Mouse (Mus musculus) bone marrow macrophage, adult 2 months (primary cell): ENCODE results near the gene Gpx7. TPM values are rescaled to one million over a fixed set of nuclear protein-coding genes. Genes with fewer than 3 reads are reported as not detected.

ENCODE experiments used
- H3K27ac ChIP-seq: 2 replicates; pipeline ENCODE4 v1.5.1; 2012; ENCODE audit warnings: low read depth, low read length; ENCODE audit not compliant: insufficient read depth
- H3K4me1 ChIP-seq: 2 replicates; pipeline ENCODE4 v1.6.1; 2012; ENCODE audit warnings: low read length; ENCODE audit not compliant: control insufficient read depth, insufficient read depth
- H3K4me3 ChIP-seq: 2 replicates; pipeline ENCODE4 v1.5.1; 2012; ENCODE audit warnings: mild to moderate bottlenecking, low read length, moderate library complexity; ENCODE audit not compliant: insufficient read depth
- CTCF ChIP-seq: IDR thresholded peaks from 2 replicates; pipeline ENCODE4 v1.5.1; 2012; ENCODE audit warnings: low read depth, mild to moderate bottlenecking, low read length, moderate library complexity
- POLR2A ChIP-seq: IDR thresholded peaks from 2 replicates; pipeline ENCODE4 v1.6.1; 2012; ENCODE audit warnings: mild to moderate bottlenecking, low read depth, low read length, borderline replicate concordance
- polyA plus RNA-seq: library from polyadenylated mRNA; stranded (reverse); fragments of >200 nt; gene quantifications from 2 replicates; pipeline ENCODE4 v1.2.4, GENCODE M21; 2012; ENCODE audit not compliant: missing spikeins, insufficient read depth, insufficient read length

Gene Gpx7
- 0.66 TPM in 1 of 2 replicates, not detected in the other for polyA plus RNA-seq

DNA sequence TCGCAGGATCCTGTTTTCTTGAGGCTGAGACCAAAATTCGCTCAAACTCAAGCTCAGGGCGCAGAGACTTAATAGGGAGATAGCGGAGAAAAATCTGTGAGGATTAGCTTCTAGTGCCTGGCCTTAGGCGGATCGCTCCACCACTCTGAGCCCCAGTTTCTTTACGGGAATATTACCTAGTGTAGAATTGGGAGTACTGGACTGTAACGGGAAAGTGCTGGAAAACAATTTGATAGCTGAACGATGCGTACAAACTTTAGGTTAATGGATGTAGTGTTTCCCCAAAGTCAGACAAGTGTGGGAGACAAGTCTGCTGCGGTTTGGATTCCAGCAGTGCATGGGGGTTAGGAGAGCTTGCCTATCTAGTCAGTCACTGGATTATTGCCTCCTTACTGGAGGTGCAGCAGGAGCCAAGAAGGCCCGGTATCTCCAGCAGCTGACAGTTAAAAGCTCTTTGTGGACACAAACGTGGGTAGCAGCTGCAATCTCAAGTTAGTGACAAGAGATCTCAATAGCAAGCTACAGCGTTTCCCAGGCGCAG is at the start of gene Gpx7:
Gpx7 (minus strand) TSS at position 101 of the 541 bp plus-strand sequence.
- H3K4me3 ChIP-seq: peak within 1 kb of the TSS; percentile 18; the same call in 1 of the 2 replicates

DNA sequence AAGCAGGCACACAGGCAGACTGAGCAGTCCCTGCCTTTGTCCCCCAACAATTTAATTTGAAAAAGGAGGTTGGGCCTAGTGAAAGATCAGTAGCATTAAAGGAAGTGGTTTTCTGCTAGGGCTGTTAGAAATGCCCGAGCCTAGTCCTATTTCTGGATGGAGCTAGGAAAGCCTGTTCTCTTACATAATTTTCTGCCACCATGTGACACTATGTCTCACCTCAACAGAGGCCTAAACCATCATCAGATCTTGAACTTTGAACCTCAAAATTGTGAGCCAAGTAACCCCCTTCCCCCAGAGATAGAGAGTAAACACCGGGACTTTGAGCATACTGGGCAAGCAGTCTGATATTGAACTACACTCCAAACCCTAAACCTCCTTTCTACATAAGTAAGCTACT is 49.3 kb upstream of the Gpx7 start:
- TF ChIP-seq POLR2A (no peak), CTCF (no peak)
- Histone ChIP-seq H3K27ac (no peak overlapping the region), H3K4me3 (no peak overlapping the region)

More for the DNA sequence above, at the start of gene Gpx7:
- Histone ChIP-seq H3K4me1 (no peaks in the 10 kb centered on the region), H3K27ac (no peak within 1 kb of the TSS)
- TF ChIP-seq POLR2A (no peak), CTCF (no peak)

GRCm38 (mm10) chr4:108448091-108448490 is 41.3 kb upstream of the Gpx7 start:
- no peak for TF ChIP-seq CTCF
- H3K4me1 ChIP-seq: no peaks in the 10 kb centered on the region

More for the DNA sequence above, 49.3 kb upstream of the Gpx7 start:
- peaks cover 27% of the 10 kb centered on the region for H3K4me1 ChIP-seq

DNA sequence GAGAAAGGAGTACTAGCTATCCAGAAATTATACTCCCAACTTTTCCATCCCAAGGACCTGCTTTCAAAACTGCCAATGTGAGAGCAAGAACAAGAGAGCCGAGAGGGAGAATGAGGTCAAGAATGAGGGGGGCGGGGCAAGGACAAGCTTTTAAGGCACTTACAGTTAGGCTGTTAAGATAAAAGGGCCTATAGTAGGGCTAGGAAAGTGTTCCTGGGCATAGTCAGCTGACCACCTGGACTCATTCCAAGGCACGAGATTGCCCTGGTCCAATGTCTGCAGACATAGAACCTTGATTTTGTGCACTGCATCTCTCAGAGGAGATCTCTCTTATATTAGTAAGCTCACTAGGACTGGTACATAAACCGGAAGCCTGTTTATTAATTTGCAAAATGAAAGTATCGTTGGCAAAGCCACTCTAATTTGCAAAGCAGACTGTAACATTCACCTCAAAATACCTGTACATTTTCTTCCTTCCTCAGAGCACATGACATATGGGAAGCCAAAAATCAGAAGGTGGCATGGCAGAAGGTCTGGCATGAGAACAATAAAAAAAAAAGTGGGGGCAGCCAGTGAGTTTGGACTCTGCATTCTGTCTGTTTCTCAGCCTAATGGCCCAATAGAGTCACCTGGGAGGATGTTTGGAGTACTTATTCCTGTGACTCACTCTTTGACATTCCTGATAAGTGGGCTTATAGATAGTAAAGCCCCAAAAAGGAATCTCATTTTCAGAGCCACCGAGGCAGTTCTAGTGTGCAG is 31.5 kb upstream of the Gpx7 start:
- H3K27ac ChIP-seq: no peak overlapping the region
- H3K4me3 ChIP-seq: no peak overlapping the region
- H3K4me1 ChIP-seq: no peaks in the 10 kb centered on the region
- TF ChIP-seq CTCF: no peak
- no peak for TF ChIP-seq POLR2A

More at GRCm38 (mm10) chr4:108448091-108448490, 41.3 kb upstream of the Gpx7 start:
- Histone ChIP-seq H3K4me3 (no peak overlapping the region), H3K27ac (no peak overlapping the region)

- Histone ChIP-seq H3K27ac (no peak overlapping the region), H3K4me1 (no peaks in the 10 kb centered on the region), H3K4me3 (no peak overlapping the region)
- TF ChIP-seq CTCF (no peak), POLR2A (no peak)
Measured at GRCm38 (mm10) chr4:108436225-108436624, 29.5 kb upstream of the Gpx7 start.

DNA sequence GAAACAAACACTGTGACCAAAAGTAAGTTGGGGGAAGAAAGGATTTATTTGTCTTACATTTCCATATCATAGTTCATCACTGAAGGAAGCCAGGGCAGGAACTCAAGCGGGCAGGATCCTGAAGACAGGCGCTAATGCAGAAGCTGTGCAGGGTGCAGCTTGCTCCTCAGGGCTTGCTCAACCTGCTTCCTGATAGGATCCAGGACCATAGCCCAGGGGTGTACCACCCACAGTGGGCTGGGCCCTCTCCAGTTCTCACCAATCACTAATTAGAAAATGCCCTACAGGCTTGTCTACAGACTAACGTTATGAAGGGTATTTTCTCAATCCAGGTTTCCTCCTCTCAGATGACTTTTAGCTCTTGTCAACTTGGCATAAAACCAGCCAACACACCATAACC is 28.9 kb upstream of the Gpx7 start:
- Histone ChIP-seq H3K4me1 (no peaks in the 10 kb centered on the region), H3K4me3 (no peak overlapping the region), H3K27ac (no peak overlapping the region)
- TF ChIP-seq CTCF (no peak), POLR2A (no peak)

GRCm38 (mm10) chr4:108434781-108435180 is 28.0 kb upstream of the Gpx7 start:
- TF ChIP-seq POLR2A: no peak
- TF ChIP-seq CTCF: no peak
- H3K4me1 ChIP-seq: no peaks in the 10 kb centered on the region
- H3K27ac ChIP-seq: no peak overlapping the region
- no peak overlapping the region for H3K4me3 ChIP-seq

GRCm38 (mm10) chr4:108434221-108434620 is 27.5 kb upstream of the Gpx7 start:
- Histone ChIP-seq H3K4me1 (no peaks in the 10 kb centered on the region), H3K4me3 (no peak overlapping the region), H3K27ac (no peak overlapping the region)
- no peak for TF ChIP-seq POLR2A
- no peak for TF ChIP-seq CTCF

DNA sequence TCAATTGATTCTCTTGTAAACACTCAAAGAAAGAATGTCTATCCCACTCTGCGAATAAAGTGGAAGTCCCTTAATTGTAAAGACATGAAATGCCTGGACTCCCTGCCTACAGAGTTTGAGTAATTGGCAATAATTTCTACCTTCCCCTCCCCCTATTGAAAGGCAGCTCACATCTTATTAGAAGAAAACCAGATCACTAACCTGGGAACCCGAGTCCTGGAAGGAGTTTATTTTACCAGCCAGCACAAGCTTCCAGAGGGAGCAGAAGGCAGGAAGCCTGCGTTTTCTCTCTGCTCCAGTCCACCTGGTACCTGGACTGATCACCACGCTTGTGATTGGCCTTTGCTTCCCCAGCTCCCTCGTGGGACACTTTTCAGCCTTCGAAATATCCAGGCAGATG is 26.6 kb upstream of the Gpx7 start:
- TF ChIP-seq CTCF: no peak
- TF ChIP-seq POLR2A: no peak
- Histone ChIP-seq H3K4me3 (no peak overlapping the region), H3K4me1 (peaks cover 5% of the 10 kb centered on the region), H3K27ac (no peak overlapping the region)

DNA sequence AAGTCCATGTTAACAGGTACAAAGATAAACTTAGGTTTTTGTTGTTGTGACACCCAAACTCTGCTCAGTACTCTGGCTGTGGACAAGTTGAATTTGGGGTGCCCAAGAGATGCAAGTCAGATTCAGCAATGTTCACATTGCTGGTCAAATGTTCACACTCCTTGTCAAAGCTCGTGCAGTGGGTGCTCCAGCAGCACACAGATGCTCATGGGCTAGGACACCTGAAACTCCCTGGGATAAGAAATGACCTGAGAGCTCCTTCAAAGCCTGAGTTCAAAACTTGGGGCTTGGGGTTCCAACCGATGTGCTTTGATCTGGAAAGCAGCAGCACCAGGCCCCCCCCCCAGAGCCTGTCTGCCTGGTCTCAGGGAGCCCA is 24.8 kb upstream of the Gpx7 start:
- H3K27ac ChIP-seq: no peak overlapping the region
- peaks cover 7% of the 10 kb centered on the region for H3K4me1 ChIP-seq
- no peak for TF ChIP-seq POLR2A
- no peak for TF ChIP-seq CTCF
- no peak overlapping the region for H3K4me3 ChIP-seq
